Mouse (Mus musculus): ENCODE measurements around the gene Actl6b.

The Actl6b gene

DNA sequence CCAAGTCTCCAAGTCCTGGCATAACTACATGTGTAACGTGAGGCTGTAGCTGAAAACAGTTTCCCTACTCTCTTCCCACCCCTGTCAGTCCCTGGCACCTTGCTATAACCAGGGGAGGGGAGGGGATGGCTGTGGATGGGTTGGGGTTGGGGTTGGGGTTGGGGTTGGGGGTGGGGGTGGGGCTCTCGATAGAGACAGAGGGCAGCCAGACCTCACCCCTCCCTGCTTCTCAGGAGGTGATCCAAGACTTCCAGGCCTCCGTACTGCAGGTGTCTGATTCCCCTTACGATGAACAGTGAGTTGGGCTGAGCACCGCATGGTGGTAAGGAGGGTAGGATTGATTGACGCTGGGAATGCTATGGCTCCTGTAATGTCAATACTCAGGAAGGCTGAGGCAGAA is 12.4 kb downstream of the Actl6b start:
- DNase-seq, result no peak

- DNase-seq, result no peak
Observed at GRCm38 (mm10) chr5:137566416-137566815, 13.1 kb downstream of the Actl6b start.

DNA sequence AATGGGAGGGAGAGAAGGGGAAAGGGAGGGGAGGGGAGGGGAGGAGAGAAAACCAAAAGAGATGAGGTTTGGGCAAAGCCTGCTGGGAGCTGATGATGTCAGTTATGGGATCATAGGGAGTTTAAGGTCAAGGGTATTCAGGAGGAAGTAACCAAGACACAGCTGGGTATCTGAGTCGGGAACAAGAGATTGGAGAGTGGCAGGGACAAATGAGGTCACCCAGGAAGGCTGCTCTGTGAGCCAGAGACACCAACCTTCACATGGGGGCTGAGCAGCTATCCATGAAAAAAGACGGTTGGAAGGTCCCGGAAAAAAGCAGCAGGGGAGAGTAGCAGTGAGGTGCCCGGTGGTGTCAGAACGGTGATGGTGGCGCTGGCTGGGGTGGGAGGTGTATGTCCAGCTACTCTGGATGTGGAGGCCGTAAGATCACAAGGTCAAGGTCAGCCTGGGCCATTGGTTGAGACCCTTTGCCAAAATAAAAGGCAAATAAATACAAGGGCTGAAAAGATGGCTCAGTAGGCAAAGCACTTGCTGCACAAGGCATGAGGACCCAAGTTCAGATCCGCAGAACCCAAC is 15.0 kb downstream of the Actl6b start:
- no peak for DNase-seq

GRCm38 (mm10) chr5:137569031-137569430 is 15.7 kb downstream of the Actl6b start:
- DNase-seq, result no peak

DNA sequence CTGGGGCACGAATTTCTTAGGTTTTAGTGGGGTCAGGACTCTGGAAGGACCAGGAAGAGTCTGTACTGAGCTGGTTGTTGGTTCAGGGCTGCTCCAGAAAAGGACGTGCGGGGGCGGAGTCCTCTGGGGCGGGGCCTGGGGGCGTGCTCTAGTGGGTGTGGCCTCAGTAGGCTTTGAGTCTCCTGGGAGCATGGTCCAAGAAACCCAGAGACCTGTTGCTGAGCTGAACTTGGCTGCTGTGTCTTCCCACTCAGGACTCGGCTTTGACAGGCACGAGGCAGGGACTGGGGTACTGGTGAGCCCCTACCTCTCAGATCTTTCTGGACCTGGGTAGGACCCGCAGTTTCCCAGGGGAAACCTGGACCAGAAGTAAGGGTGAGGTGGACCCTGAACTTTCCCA is 16.3 kb downstream of the Actl6b start, which contains the start of gene Tfr2:
Gene Tfr2 (plus strand): TSS at position 176 of the 400 bp plus-strand sequence.
- DNase-seq, result peak; percentile 62

- DNase-seq, result no peak
Observed at GRCm38 (mm10) chr5:137570181-137570580, 16.9 kb downstream of the Actl6b start.

DNA sequence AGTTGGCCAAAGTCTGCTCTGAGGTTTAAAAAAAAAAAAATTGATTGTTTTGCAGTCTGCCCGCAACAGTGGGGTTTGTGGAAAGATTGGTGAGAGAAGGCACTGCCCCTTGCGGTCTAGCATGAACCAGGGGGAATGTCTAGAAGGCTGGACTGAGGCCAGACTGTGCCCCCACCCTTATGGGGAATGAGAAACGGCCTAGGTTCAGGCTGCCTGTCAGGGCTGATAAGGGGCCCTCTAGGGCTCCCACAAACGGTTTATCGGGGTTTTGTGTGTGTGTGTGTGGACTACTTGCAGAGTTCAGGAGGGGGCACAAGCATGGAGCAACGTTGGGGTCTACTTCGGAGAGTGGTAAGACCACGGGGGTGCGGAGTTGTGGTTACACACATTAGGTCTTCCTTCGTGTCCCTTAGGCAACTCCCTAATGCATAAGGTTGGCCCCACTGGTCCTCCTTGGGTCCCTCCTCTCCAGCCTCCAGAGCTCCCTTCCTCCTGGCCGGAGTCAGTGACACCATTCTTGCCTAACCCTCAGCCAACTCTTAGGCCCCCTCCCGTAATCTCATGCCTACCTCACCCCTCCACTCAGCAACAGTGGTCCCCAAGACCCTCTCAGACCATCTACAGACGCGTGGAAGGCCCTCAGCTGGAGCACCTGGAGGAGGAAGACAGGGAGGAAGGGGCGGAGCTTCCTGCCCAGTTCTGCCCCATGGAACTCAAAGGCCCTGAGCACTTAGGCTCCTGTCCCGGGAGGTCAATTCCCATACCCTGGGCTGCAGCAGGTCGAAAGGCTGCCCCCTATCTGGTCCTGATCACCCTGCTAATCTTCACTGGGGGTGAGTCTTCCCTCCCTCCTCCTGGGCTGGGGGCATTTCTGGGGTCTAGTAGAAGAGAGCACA is 17.6 kb downstream of the Actl6b start:
- DNase-seq, result no peak

DNA sequence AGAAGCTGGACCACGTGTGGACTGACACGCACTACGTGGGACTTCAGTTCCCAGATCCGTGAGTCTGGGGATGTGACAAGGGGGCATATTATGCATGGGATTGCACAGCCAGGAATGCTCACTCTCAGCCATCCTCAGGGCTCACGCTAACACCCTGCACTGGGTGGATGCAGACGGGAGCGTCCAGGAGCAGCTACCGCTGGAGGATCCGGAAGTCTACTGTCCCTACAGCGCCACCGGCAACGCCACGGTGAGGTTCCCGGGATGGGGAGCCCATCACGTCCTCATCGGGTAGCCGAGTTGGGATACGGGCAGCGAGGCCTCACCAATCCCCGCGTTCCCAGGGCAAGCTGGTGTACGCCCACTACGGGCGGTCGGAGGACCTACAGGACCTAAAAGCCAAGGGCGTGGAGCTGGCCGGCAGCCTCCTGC is 21.2 kb downstream of the Actl6b start:
- peak; percentile 38 for DNase-seq

GRCm38 (mm10) chr5:137580246-137580645 is 26.9 kb downstream of the Actl6b start:
- no peak for DNase-seq

DNA sequence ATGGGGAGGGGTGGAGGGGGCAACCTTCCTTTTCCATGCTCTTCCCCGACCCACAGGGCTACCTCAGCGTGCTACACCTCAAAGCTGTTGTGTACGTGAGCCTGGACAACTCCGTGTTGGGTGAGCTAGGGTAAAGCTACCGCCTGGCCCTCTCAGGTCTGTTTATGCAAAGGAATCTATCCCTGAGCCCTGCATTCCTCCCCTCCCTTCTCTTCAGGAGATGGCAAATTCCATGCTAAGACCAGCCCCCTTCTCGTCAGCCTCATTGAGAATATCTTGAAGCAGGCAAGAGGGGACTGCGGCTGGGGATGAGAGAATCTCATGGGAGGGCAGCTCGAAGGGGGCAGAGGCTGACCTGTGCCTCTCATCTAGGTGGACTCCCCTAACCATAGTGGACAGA is 29.4 kb downstream of the Actl6b start:
- no peak for DNase-seq

DNA sequence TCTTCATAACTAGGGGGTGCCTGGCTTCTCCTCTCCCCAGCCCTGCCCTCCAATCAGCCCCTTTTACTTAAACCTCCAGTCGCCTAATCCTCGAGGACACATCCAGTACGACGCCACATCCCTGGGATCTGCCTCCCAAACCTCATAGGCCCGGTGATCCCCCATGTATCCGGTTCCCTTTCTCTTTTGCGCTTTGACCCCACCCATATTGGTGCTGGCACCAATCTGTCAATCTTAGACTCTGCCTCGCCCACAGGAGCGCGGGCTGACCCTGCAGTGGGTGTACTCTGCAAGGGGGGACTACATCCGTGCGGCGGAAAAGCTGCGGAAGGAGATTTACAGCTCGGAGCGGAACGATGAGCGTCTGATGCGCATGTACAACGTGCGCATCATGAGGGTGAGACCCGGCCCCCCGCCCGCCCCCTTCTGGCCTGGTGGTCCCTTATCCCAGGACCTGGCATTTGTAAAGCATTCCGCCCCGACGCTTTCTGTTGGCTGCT is 30.4 kb downstream of the Actl6b start:
- no peak for DNase-seq

DNA sequence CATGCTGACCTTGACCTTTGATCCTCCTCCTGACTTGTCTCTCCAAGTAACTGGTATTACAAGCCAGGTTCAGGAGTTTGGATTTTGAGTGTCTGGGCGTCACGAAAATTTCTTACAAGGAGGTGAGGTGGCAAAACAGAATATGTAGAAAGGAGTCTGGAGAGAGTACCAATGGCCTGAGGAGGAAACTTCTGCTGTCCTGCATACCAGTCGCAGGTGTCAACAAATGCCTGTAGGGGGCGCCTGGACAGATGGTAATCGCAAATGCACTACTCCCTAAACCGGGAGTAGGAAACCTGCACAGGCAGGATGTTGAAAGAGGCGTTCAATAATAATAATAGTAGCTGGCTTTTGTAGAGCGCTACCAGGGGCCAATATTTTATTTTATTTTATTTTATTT is 31.7 kb downstream of the Actl6b start:
- DNase-seq, result peak; percentile 71

DNA sequence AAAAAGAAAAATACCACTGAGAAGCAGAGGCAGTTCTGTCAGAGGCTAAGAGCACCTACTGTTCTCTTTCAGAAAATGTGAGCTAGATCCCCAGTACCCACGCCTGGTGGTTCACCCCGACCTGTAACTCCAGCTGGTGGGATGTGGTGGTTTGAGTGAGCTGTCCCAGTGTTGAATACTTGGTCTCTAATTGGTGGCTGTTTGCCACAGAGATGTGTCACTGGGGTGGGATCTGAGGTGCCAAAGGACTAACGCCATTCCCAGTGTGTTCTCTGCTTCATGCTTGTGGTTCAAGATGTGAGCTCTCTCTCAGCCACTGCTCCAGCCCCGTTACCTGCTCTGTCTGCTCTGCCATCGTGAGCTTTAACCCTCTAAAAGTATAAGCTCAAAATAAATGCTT is 37.2 kb downstream of the Actl6b start:
- no peak for DNase-seq

GRCm38 (mm10) chr5:137595921-137596320 is 42.6 kb downstream of the Actl6b start:
- DNase-seq, result no peak

DNA sequence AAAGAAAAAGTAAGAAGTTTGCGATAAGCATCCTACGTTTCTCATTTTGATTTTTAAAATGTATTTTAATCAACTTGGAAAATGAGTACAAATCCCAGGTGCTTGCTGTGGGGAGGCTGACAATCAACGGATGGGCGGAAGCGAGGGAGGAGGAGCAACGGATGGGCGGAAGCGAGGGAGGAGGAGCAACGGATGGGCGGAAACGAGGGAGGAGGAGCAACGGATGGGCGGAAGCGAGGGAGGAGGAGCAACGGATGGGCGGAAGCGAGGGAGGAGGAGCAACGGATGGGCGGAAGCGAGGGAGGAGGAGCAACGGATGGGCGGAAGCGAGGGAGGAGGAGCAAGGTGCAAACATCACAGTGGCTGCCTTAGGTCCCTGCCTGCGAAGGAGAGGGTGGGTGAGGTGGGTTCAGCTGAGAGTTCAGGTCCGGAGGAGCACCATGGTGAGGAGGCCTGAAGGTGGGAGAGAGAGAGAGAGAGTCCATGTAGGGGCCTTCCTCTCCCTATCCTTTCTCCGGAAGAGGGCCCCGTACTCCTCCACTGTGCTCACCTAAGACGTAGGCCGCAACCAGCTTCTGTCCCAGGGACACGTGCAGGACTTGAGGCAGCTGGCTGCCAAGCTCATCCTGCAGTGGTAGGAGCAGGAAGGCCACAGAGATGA is 43.4 kb downstream of the Actl6b start:
- peak; percentile 10 for DNase-seq

- DNase-seq, result no peak
Observed at GRCm38 (mm10) chr5:137597625-137598024, 44.3 kb downstream of the Actl6b start.

DNA sequence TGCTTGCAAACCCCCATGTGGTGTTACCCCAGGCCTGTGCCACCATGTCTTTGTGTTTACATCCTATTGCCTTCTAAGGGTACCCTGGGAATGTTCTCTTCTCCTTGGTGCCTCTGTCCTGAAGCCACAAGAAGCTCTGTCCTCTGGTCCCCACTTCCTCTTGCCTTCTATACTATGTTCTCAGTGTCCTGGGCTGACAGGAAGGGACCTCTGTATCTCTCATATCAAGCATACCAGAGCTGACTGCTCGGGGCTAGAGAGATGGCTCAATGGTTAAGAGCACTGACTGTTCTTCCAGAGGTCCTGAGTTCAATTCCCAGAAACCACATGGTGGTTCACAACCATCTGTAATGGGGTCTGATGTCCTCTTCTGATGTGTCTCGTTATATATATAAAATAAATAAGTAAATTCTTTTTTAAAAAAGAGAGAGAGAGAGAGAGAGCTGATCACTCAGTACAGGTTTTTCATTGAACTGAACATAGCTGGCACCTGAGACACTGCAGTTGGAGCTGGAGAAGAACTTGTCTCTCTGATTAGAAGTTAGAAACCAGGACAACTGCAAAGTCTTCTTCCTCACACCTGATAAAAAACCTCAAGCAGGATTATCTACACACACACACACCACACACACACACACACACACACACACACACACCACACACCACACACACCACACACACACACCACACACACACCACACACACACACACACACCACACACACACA is 44.9 kb downstream of the Actl6b start:
- DNase-seq, result no peak

GRCm38 (mm10) chr5:137599600-137599999 is 46.3 kb downstream of the Actl6b start:
- DNase-seq, result peak; percentile 10

- no peak for DNase-seq
Observed at GRCm38 (mm10) chr5:137600281-137600618, 46.9 kb downstream of the Actl6b start.

DNA sequence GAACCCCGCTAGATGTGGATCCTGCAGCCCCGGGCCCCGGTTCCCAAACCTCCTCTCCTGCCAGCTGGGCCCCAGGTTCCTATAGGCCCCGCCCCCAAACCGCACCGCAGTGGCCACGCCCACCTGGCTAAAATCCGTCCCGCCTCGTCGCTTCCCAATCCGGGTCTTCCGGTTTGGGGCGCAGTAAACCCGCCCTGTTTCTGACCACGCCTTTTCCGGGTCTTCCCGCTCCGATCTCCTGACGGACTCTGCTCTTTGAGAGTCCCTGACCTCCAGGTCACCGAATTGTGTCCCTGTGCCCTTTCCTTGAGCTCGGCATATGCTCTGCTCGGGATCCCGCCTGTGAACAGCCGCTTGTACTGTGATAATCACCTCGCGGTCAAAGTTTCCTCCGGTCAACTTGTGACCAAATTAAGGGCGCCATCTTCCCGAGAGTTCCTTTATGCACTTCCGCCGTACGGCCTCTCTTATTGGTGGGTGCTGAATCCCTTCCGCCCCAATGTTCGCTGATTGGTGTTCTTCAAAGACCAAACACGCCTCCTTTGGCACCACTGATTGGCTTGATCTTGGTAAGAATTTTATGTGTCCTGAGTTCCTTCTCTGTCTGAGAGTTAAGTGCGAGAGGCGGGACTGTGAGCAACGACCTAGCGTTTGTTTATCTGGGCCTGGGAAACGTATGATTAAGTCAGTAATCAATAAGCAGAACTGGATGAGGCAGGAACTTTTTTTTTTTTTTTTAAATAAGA is 47.5 kb downstream of the Actl6b start, which contains the start of gene Mospd3:
Gene Mospd3 (minus strand): TSS at position 440 of the 746 bp plus-strand sequence.
- peak; percentile 98 for DNase-seq

- DNase-seq, result peak; percentile 35
Observed at GRCm38 (mm10) chr5:137601365-137601729, 48.0 kb downstream of the Actl6b start.
